Mouse (Mus musculus) adrenal gland, postnatal 4 days (tissue): ENCODE measurements around the gene Me3. TPM values are rescaled to one million over a fixed set of nuclear protein-coding genes. Genes with fewer than 3 reads are reported as not detected.

Source experiments
- DNase-seq, 2 experiments: peaks; one replicate each; pipeline ENCODE4 v3.0.0; 2021 to 2022; ENCODE audit warnings: low spot score in 2 of 2, mixed read lengths in 2 of 2
- total RNA-seq, 2 experiments: library from RNA; stranded (reverse); gene quantifications; 2 replicates each; pipeline ENCODE4 v1.2.3; 2021

The Me3 gene
- total RNA-seq, 2 experiments from 2014 or later: 8.7 to 15.4 TPM

DNA sequence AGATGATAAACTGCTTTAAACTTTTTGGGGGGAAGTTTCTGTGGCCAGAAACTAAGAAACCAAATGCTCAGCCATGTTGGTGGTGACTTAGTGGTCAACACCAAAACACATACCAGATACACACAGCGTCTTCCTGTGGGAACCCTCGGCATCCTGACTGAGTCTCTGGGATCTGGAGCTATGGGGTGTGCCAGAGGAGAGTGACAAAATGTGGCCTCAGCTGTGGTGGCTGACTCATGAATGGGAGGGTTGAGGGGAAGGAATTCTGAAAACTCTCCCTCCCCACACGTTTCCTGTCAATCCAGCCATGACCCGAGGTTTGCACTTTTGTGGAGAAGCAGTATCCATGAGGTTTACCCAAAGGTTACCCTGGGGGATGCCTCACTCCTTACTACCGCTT is 32.0 kb downstream of the Me3 start:
- DNase-seq: no peak

DNA sequence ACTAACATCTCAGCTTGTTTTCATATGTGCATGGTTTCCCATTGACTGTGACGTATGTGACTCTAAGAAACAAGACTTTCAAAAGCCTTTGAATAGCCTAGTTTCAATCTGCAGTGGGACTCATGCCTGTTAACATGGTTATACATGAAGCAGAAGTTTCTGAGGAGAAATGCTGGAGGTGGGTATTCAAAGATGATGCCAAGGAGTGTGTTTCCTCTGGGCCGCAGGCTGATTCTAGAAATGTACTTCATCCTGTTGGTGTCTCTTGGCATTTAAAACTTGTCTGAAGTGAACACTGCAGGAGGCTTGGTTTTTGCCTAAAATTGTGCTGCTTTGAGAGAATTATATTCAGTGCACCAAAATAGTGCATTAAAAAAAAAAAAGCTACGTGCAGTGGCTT is 34.2 kb downstream of the Me3 start:
- no peak for DNase-seq

DNA sequence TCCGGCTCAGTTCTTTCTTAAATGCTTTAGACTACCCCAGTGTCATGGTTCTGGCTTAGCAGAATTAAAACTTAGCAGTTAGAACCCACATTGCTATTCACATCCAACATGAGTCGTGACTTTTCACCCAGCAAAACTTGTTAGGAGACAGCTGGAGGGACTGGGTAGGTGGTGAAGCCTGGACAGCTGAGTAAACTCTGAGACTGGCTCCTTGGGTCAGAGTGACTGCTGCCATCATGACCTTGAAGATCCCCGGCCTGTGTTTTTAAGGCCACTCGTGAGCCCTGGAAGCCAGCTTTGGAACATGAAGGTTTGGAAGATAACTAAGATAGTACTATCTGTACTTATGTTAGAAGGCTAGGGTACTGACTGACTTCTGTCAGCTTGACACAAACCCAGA is 35.4 kb downstream of the Me3 start:
- no peak for DNase-seq

DNA sequence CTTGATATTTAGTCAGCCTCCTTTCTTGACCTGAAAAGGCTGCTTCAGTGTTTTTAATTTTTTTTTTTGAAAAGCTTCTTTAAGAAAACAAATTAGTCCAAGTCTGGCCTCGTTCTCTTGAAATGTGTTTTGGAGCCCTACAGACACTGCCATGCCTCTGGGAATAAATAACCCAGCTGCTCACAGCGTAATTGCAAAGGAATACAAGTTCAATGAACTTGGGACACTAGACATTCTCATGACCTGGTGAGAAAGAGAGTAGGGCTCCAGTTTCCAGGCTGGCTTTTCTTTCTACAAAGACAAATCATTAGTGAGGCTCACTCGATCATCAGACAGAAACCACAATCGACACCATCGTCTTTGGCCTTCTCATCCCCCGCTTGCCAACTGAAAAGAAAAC is 37.3 kb downstream of the Me3 start:
- no peak for DNase-seq

DNA sequence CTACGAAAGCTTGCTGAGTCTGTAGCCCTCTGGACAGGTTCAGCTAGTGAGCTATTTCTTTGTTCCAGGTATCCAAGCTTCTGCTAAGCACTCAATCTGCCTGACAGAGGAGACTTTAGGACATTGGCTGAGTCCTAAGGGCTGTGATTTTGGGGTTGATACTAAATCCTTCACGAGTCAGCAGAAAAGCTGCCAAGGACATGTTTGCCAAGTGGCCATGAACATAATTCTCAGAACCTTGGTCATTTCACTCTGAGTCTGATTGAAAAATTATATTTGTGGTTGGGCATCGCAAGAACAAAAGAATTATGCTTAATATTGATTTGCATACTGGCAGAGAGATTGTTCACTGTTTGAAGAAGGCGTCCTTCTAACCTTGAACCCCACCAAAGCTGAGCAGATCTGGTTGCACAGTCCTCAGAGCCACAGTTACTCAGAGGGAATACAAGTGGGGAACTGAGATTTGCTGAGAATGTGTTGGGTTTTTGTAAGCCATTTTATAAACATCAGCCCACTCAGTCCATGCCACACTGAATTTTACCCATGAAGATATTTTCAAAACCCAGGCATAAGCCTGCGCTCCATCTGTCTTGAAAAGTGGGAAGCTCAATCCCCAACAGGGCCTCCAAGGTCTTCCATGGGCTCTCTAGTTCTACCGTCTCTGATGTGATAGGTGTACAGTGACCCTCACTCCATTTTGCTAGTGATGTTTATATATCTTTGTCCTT is 39.1 kb downstream of the Me3 start:
- DNase-seq: no peak

DNA sequence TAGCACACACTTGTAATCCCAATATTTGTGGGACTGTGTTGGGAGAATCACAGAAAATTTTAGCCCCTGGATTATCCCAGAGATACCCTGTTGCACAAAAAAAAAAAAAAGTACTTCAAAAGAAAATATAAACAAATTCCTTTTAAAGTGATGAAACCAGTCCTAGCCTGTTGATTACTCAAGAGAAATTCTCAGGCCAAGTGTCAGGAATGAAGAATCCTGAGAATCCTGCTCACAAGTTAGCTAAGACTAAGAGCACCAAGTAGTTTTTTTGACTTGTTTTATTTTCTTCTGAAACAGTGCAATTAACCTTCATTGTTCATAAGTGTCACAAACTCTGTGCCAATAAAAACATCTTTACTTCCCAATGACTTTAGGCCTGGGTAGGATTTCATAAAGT is 44.0 kb downstream of the Me3 start:
- DNase-seq: no peak

DNA sequence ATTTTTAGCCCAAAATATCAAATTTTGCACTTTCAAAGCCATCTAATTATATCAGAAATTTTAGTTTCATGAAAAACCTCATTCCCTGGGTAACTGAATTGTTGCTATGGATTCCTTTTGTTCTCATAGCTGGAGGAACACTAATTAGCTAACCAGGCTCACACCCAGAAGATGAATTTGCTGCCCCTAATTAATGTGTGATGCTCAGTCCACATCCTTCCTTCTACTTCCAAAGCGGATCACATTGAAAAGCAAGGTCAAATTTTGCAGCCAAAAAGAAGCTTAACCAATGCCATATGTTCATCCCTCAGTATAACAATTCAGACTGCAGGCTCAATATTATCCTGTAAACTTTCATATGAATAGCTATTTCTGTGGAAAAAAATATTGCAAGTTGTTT is 45.7 kb downstream of the Me3 start:
- no peak for DNase-seq

DNA sequence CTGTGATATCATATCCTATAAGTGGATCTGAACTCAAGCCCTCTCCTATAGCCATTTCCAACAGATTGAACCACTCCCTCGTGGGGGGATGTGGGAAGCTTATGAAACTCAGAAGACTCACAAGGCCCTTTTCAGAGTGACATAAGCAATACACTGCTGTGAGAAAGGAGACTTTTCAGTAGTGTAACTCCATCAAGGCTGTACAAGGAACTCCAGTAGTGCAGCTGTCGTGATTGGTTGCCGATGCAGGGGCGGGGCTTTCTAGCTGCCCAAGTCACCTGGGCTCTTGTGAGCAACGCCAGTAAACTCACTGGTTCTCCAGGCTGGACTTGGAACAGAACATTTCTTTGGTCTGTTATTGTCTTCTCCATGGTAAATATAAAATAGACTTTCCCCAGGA is 46.5 kb downstream of the Me3 start:
- no peak for DNase-seq

DNA sequence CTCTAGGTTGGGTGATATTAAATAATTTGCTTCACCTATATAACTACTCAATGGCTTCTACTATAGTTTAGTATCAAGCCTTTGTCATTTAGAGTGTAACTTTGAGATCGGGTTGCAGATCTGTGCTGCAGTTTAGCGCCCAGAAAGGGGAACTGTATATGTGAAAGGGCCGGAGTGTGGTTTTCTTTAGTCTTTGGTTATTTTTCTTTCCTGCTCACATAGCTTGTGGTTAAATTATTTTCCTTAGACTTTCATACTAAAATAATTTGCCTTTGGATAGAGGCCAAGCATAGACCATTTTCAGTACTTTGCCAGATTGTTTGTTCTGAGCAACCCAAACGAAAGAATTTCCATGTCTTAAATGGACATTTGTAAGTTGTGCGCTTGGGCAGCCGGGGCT is 46.9 kb downstream of the Me3 start:
- no peak for DNase-seq

DNA sequence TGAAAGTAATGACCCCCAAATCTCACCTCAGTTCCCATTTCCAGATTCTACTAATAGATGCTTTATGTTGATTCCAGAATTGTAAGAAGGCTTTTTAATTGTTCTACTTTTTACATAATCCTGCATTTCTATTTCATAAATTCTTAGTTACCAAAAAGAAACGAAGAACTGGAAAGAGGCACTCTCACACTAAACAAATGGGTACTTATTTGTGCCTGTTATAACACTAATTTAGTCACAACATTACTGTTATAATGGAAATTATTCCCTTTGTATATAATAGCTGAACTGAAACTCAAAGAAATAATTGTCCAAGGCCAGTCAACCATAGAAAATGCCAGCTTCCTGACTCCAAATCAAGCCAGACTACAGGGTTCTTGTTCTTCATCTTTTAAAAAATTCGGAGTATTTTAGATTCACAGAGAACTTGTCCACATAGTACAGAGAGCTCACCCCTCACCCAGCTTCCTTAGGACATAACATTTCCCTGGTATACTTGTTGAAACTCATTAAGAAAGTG is 47.5 kb downstream of the Me3 start:
- no peak for DNase-seq

DNA sequence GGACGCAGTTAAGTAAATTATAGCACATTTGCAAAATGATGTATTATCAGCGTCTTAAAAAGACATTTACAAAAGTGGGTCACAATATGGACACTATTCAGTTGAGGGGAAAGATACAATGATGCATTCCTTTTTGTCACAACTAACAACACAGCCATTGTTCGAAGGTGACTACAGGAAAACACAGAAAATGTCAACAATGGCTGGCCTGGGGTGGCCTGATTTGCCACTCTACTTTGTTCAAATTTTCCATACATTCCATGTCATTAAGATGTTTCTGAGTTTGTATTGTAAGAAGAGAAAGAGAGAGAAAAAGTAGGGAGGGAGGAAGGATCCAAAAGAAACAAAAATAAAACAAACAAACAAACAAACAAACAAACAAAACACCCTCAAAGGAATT is 48.7 kb downstream of the Me3 start:
- DNase-seq: no peak

DNA sequence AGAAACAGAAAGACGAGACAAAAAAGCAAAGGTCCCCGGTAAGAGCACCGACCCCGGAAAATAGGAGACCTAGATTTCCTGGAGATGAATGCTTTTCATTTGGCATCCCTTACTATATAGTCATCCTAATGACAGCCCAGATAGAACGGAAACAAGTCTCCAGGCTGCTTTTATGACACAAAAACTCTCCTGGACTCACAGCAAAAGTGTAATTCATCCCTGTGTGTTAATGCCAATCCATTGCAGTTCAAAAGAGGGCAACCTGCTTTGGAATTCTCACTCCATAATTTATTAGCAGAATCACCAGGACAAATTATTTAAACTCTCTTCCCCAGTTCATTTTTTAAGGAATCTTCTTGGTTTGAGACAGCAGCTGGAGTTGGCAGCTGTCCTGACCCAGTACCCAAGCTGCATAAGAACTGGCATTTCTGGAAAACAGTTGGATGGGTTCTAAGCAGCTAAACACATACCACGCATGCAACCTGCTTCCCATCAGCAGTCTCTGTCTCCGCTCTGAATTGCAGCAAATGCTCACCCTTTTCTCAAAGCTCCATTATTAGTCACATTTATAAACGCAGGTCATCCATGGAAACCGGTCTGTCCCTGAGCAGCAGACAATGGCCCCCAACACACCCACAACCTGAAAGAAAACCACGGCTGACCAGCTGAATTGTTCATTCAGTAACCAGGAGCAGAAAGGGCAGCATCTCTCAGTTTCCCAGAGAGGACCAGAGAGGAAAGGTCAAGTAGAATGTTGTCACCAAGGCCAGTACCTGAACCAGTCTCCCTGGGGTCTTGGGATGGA is 49.7 kb downstream of the Me3 start:
- no peak for DNase-seq

DNA sequence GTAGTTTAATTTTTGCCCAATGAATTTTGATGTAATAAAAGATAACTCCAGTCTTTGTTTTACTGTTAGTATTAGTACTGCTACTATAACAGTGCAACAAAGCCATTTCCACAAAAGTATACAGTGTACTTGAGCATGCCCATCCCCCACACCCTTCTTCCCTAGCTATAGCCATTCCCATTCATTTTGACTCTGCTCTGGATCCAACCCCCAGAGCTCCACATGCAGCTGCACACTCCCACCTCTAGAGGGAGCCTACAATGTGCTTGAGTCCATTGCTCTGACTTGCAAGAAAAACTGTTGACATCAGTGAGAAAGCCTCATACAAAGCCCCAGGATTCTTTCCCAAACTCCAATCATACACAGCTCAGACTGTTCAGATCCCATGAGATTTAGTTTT is 66.0 kb downstream of the Me3 start:
- no peak for DNase-seq

DNA sequence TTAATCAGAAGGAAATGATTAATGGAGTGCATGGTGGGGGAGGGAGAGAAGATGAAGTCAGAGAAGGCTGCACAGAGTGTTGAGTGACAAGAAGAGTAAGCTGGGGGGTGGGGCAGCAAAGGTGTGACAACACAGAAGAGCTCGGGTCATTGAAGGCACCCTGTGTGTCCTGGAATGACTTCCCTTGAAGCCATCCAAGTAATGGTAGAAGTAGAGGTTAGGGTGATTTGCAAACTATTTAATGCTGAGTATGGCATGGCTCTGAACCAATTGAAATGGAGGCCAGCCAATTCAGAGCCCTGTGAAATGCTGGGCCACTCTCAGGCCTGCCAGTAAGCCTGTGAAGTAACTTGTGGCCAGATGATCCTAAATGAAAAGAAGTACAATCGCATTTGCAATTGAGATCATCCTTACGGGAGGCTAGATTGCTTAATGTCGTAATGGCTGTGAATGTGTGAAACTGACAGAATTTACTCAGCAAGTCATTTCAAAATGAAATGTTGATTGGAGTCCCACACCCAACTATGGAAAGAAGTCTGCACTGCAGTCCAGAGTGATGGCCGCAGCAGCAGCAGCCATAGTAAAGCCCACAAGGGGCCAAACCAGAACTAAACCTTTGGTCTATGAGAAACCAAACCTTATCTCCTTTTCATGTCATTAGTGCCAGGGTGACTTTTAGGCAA is 67.6 kb downstream of the Me3 start:
- DNase-seq: no peak

DNA sequence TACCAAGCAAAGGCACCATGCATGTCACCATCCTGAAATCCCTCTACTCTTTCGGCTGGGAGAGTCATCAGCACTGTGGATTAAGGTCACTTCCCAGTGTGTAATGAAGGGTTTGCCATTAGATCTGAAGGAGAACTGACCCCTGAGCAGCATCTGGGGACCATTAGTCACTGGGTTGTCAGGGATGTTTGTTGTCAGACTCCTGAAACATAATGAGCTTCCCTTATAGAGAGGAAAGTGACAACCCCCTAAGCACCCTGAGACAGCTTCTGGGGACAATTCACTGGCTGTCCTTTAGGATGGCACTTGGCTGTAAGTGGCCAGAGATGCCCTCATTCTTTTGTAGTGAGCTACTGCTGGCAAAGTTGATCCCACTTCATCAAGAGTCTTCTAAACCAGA is 68.3 kb downstream of the Me3 start:
- DNase-seq: no peak

DNA sequence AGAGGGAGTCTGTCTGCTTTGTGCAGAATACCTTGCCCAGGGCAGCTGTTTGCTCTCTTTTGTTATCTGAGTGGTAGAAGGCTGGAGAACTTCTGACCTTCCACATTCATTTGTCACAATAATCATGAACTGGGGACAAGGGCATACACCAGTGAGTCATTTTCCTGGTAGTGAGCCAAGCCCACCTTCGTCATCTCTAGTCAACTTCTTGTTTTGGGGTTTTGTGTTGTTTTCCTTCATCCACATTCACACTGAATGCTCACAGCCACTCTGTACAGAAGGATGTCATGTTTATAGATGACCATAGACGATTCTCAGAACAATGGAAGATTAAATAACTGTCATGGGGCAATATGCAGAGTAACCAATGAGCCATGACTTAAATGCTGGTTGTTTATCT is 78.6 kb downstream of the Me3 start:
- DNase-seq: no peak

DNA sequence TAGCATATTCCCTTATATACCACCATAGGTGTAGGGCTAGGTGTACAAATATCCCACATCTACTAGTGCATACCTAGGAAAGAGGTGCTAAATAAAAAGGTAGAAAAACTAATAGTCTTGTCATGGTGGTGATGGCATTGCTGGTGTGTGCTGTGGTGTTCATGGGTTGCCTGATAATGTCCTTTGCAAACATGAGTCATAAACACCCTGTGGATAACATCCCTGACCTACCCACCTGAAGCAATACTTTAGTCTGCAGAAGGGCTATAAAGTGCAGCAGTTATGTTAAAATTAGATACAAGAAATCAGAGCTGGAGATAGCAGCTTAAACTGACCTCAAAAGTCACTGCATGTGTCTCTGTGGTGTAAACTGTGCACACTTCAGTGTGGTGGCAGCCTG is 80.9 kb downstream of the Me3 start:
- no peak for DNase-seq

DNA sequence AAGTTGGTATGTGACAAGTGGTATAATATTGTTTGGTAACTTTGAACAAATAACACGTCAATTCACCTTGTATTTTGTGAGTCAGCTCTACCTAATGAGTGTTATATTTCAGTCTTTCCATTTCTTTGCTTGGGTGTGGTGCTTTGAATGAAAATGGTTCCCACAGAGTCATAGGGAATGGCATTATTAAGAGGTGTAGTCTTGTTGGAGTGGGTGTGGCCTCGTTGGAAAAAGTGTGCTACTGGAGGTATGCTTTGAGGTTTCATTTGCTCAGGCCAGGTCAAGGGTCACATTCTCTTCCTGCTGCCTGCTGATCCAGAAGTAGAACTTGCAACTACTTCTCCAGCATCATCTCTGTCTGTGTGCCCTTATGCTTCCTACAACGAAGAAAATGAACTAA is 84.0 kb downstream of the Me3 start:
- DNase-seq: no peak

DNA sequence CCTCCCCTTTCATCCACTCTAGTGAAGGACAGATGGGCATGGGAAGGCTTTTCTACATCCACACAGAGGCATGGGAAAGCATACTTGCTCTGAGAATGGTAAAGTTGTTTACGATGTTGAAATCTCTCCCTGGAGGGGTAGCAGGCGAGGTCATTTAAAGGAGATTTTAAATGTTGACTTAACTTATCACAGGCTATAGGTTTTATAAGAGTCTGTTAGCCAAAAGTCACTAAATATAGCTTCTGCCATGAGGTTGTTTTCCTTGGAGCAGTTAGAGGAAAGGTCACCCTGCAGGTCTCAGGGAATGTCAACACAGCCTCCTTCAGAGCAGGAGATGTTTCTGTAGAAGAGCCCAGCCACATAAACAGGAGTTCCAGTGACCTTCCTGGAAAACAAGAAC is 85.3 kb downstream of the Me3 start:
- no peak for DNase-seq

DNA sequence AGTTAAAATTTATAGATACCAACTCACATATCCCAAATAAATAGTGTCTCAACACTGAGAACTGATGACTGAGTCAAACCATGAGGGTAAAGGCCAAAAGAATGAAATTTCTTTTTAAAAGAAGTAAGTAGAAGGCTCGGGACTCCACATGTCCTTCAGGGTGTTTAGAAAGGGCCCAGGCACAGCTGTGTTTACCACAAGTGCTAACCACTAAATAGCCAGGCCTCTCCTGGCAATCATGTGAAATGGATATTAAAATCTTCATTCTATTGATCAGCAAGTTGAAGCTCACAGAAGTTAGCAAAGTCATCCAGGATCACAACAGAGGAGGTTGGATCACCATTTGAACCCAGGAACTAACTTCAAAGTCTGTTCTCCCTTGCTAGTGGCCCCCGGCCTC is 86.1 kb downstream of the Me3 start:
- no peak for DNase-seq

DNA sequence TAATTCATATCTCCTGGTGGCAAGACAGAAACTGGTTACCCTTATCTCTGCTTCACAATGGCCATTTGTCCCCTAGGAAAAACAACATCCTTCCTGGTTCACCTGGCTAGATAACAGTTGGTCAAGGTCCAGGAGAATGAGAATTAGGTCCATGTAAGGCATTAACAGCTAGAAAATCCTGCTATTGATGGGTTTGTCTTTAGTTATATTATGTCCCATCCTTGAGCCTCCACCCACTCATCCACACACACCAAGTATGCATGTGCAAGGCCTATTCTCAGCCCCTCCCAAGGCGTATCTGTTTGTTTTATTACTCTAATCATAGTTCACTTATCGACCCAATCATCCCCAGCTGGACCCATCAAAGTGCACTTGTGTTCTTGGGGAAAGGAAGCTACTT is 88.1 kb downstream of the Me3 start:
- DNase-seq: no peak

DNA sequence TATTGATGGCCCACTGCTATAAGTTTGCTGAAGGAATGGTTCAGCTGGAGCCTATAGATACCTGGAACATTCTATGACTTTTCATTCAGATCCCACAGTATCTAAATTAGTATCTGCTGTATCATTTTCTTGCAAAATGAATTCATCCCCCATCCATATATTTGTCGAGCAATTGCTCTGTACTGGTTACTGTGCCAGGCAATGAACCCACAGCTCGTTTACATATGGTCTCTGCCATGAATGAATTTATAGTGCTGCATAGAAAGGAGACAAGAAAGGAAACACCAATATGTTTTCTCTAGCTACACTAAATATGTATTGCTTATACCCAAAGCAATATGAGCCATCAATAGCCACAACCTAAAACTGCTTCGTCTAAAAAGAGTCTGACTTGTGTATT is 94.5 kb downstream of the Me3 start:
- DNase-seq: no peak
